Mouse (Mus musculus) embryonic facial prominence, embryonic 14.5 days (tissue): ENCODE measurements around the gene Ascl2. TPM values are rescaled to one million over a fixed set of nuclear protein-coding genes. Genes with fewer than 3 reads are reported as not detected.

Experiments
- ATAC-seq: fragments of 200-750 bp; cut with Nextera tagmentation; 2 replicates; pipeline ENCODE4 v1.8.0; 2017; ENCODE audit warnings: low read depth, moderate number of reproducible peaks, moderate TSS enrichment
- DNase-seq: peaks from one replicate; pipeline ENCODE4 v3.0.0-alpha.2; 2015; ENCODE audit warnings: low spot score
- H3K27ac ChIP-seq: fragments of 300-500 bp; sonication (generic); replicated peaks from 2 replicates; pipeline ENCODE4 v1.5.1; 2014; ENCODE audit warnings: low read depth, mild to moderate bottlenecking, low read length, moderate library complexity
- H3K27me3 ChIP-seq: fragments of 300-500 bp; sonication (generic); replicated peaks from 2 replicates; pipeline ENCODE4 v1.6.1; 2014; ENCODE audit warnings: low read length; ENCODE audit not compliant: control insufficient read depth, insufficient read depth
- H3K36me3 ChIP-seq: fragments of 300-500 bp; sonication (generic); 2 replicates; pipeline ENCODE4 v1.6.1; 2014; ENCODE audit warnings: low read length, mixed read lengths; ENCODE audit not compliant: control insufficient read depth, insufficient read depth
- H3K4me1 ChIP-seq: fragments of 300-500 bp; sonication (generic); 2 replicates; pipeline ENCODE4 v1.6.1; 2014; ENCODE audit warnings: antibody characterized with exemption, low read length; ENCODE audit not compliant: control insufficient read depth, insufficient read depth
- H3K4me2 ChIP-seq: fragments of 300-500 bp; sonication (generic); 2 replicates; pipeline ENCODE4 v1.6.1; 2014; ENCODE audit warnings: low read depth, mild to moderate bottlenecking, low read length, moderate library complexity, mixed read lengths
- H3K4me3 ChIP-seq: fragments of 300-500 bp; sonication (generic); 2 replicates; pipeline ENCODE4 v1.5.1; 2014; ENCODE audit warnings: low read depth, mild to moderate bottlenecking, low read length
- H3K9ac ChIP-seq: fragments of 300-500 bp; sonication (generic); 2 replicates; pipeline ENCODE4 v1.6.1; 2014; ENCODE audit warnings: low read depth, mild to moderate bottlenecking, low read length, moderate library complexity, mixed read lengths
- H3K9me3 ChIP-seq: fragments of 300-500 bp; sonication (generic); 2 replicates; pipeline ENCODE4 v1.6.1; 2016; ENCODE audit warnings: low read length; ENCODE audit not compliant: control insufficient read depth
- WGBS: fragments of 180-500 bp; shearing (Covaris S2); extraction: QIAGEN DNeasy Blood & Tissue Kit; methylation state at CpG from one replicate; pipeline ENCODE4 v1.1.7; 2014; 5-methylcytosine and 5-hydroxymethylcytosine counted together
- polyA plus RNA-seq: library from polyadenylated mRNA; unstranded; fragments of >200 nt; fragmentation: Nextera tagmentation; extraction: Ambion mirVana; gene quantifications from 2 replicates; pipeline ENCODE4 v1.2.1, GENCODE M21; 2014

Gene Ascl2
- polyA plus RNA-seq, 1 experiment from 2014 or later: 0.89 TPM

GRCm38 (mm10) chr7:143011226-143011625 is 42.2 kb upstream of the Ascl2 start:
- Histone ChIP-seq H3K4me3 (no peak overlapping the region), H3K27ac (no peak overlapping the region), H3K4me1 (peaks cover 28% of the 10 kb centered on the region), H3K4me2 (no peak overlapping the region), H3K27me3 (no peaks in the 10 kb centered on the region), H3K36me3 (no peaks in the 10 kb centered on the region), H3K9me3 (no peaks in the 10 kb centered on the region), H3K9ac (no peak overlapping the region)
- ATAC-seq: no peak
- 100% methylated on average over 1 of the region's 1 CpGs for WGBS
- no peak for DNase-seq

GRCm38 (mm10) chr7:143009996-143010395 is 40.9 kb upstream of the Ascl2 start:
- Histone ChIP-seq H3K9ac (no peak overlapping the region), H3K4me3 (no peak overlapping the region), H3K9me3 (no peaks in the 10 kb centered on the region), H3K4me2 (no peak overlapping the region), H3K4me1 (peaks cover 16% of the 10 kb centered on the region), H3K36me3 (no peaks in the 10 kb centered on the region), H3K27me3 (no peaks in the 10 kb centered on the region), H3K27ac (peak overlapping the region; percentile 97)
- no peak for DNase-seq
- WGBS: 91% methylated on average over 4 of the region's 4 CpGs
- no peak for ATAC-seq

GRCm38 (mm10) chr7:143008996-143009665 is 40.1 kb upstream of the Ascl2 start:
- WGBS: 37% methylated on average over 3 of the region's 4 CpGs
- peak; percentile 79 for ATAC-seq
- H3K4me2 ChIP-seq: peak overlapping the region; percentile 35

GRCm38 (mm10) chr7:143008370-143008926 is 39.4 kb upstream of the Ascl2 start:
- ATAC-seq: peak; percentile 42
- no peak overlapping the region for H3K4me3 ChIP-seq
- peak; percentile 77 for DNase-seq
- no peaks in the 10 kb centered on the region for H3K27me3 ChIP-seq
- no peaks in the 10 kb centered on the region for H3K36me3 ChIP-seq
- peak overlapping the region; percentile 97 for H3K27ac ChIP-seq
- 37% methylated on average over 7 of the region's 8 CpGs for WGBS
- H3K4me1 ChIP-seq: peaks cover 15% of the 10 kb centered on the region
- peak overlapping the region; percentile 35 for H3K4me2 ChIP-seq
- H3K9ac ChIP-seq: 0 out of 2 replicates have a peak overlapping the region, but pooled peaks have one; percentile 11
- no peaks in the 10 kb centered on the region for H3K9me3 ChIP-seq

More at GRCm38 (mm10) chr7:143008996-143009665, 40.1 kb upstream of the Ascl2 start:
- H3K9ac ChIP-seq: peak overlapping the region; percentile 35; the same call in 1 of the 2 replicates
- no peaks in the 10 kb centered on the region for H3K27me3 ChIP-seq
- no peaks in the 10 kb centered on the region for H3K9me3 ChIP-seq
- peak; percentile 89 for DNase-seq
- H3K4me1 ChIP-seq: peaks cover 15% of the 10 kb centered on the region
- no peak overlapping the region for H3K4me3 ChIP-seq
- H3K36me3 ChIP-seq: no peaks in the 10 kb centered on the region
- H3K27ac ChIP-seq: peak overlapping the region; percentile 97

GRCm38 (mm10) chr7:143007599-143008369 is 38.7 kb upstream of the Ascl2 start:
- Histone ChIP-seq H3K4me2 (peak overlapping the region; percentile 35), H3K4me1 (peaks cover 15% of the 10 kb centered on the region), H3K36me3 (no peaks in the 10 kb centered on the region), H3K4me3 (no peak overlapping the region), H3K9me3 (no peaks in the 10 kb centered on the region), H3K9ac (peak overlapping the region; percentile 12; the same call in 1 of the 2 replicates), H3K27ac (peak overlapping the region; percentile 97), H3K27me3 (no peaks in the 10 kb centered on the region)
- 35% methylated on average over 17 of the region's 17 CpGs for WGBS
- peak; percentile 94 for DNase-seq
- ATAC-seq: peak; percentile 87

- Histone ChIP-seq H3K4me1 (peaks cover 15% of the 10 kb centered on the region), H3K9ac (peak overlapping the region; percentile 12; the same call in 1 of the 2 replicates), H3K36me3 (no peaks in the 10 kb centered on the region), H3K27me3 (no peaks in the 10 kb centered on the region), H3K9me3 (no peaks in the 10 kb centered on the region), H3K4me3 (no peak overlapping the region), H3K27ac (peak overlapping the region; percentile 97), H3K4me2 (peak overlapping the region; percentile 19; the same call in 1 of the 2 replicates)
- DNase-seq: no peak
- 94% methylated on average over 8 of the region's 8 CpGs for WGBS
- ATAC-seq: no peak
Measured at GRCm38 (mm10) chr7:143006756-143007598, 37.9 kb upstream of the Ascl2 start.

GRCm38 (mm10) chr7:143006097-143006755 is 37.2 kb upstream of the Ascl2 start:
- no peak overlapping the region for H3K4me2 ChIP-seq

More at GRCm38 (mm10) chr7:143006097-143006755, 37.2 kb upstream of the Ascl2 start:
- Histone ChIP-seq H3K36me3 (no peaks in the 10 kb centered on the region), H3K27ac (no peak overlapping the region), H3K4me1 (peaks cover 15% of the 10 kb centered on the region), H3K4me3 (no peak overlapping the region), H3K9me3 (no peaks in the 10 kb centered on the region), H3K9ac (0 out of 2 replicates have a peak overlapping the region, but pooled peaks have one; percentile 5), H3K27me3 (no peaks in the 10 kb centered on the region)
- WGBS: 83% methylated on average over 1 of the region's 2 CpGs
- ATAC-seq: no peak
- no peak for DNase-seq
